In the genomic region with DNA sequence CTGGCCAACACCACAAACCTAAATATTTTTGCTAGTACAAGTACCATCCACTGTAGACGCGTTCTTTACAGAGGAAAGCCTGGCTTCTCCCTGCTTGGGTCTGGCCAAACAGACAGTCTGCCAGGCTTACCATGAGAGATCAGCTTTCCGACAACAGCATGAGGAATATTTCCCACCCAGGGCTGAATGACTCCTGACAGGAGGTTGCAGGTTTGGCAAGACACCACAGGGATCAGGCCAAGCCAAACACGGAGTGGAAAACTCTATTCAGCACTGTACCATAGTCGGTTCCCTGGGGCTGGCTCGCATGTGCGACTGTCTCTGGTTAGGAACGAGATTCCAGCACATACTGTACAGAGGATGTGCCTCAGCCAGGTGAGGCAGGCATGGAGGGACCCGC, we compare ENCODE assay signal across 10 mouse cellular contexts.
A peak's percentile ranks its signal among the peaks of the same experiment; 100 is the strongest.
DNase-seq lines count a peak whose midpoint lies in the region; ATAC-seq lines count a peak whose summit lies in the region.
"Had no signal": no experiment of that assay in that cellular context is flagged by ENCODE, and none has a peak within 500 bp of the region (broad histone marks: within the 10 kb centered on the region; RNA-seq: fewer than 3 reads in every experiment).

No protein-coding gene starts in this region.

- peak; percentile 59; the same call in 1 of the 2 replicates for ATAC-seq in embryonic facial prominence, embryonic 13.5 days (ENCODE audit: insufficient number of reproducible peaks, insufficient read depth, low FRiP score, low TSS enrichment, low read depth)
- 0 out of 2 replicates have a peak, but pooled peaks have one; percentile 4 for ATAC-seq in lung, embryonic 16.5 days (ENCODE audit: low read depth)
- peak; percentile 65; the same call in 1 of the 2 replicates for ATAC-seq in heart, embryonic 11.5 days (replicated peaks; ENCODE audit: insufficient number of reproducible peaks, low FRiP score, low TSS enrichment)
- ATAC-seq: forebrain, embryonic 15.5 days had no signal

- DNase-seq in embryonic facial prominence, embryonic 10.5 days (ENCODE audit: low spot score) = no peak
- no peak for DNase-seq in lung, postnatal 14 days
- peak; percentile 19 for DNase-seq in lung, postnatal 36 days
- no peak for DNase-seq in left cerebral cortex, postnatal 36 days (ENCODE audit: low spot score in 2 of 2)
- no peak for DNase-seq in spleen, postnatal 36 days (ENCODE audit: low spot score in 2 of 2)
- DNase-seq: lung, embryonic 14.5 days had no signal

- H3K9me3 ChIP-seq in embryonic facial prominence, embryonic 13.5 days = peaks cover 6% of the 10 kb centered on the region; the same call in 1 of the 2 replicates
- H3K9me3 ChIP-seq in embryonic facial prominence, embryonic 10.5 days = peaks cover 8% of the 10 kb centered on the region; the same call in 1 of the 2 replicates
- H3K9me3 ChIP-seq in lung, embryonic 16.5 days (ENCODE audit: control insufficient read depth, low read length) = peaks cover 4% of the 10 kb centered on the region
- H3K9me3 ChIP-seq in heart, embryonic 11.5 days (replicated peaks; ENCODE audit: control insufficient read depth, low read length) = no peaks in the 10 kb centered on the region
- H3K9me3 ChIP-seq: forebrain, embryonic 15.5 days had no signal

- no peak overlapping the region for H3K4me3 ChIP-seq in embryonic facial prominence, embryonic 13.5 days
- H3K4me3 ChIP-seq in embryonic facial prominence, embryonic 10.5 days = no peak overlapping the region
- H3K4me3 ChIP-seq in lung, embryonic 16.5 days (ENCODE audit: low read length) = no peak overlapping the region
- no peak overlapping the region for H3K4me3 ChIP-seq in heart, embryonic 11.5 days (ENCODE audit: low read depth, low read length)
- H3K4me3 ChIP-seq: forebrain, embryonic 15.5 days had no signal

- H3K4me1 ChIP-seq in embryonic facial prominence, embryonic 13.5 days = peaks cover 6% of the 10 kb centered on the region; the same call in 1 of the 2 replicates
- no peaks in the 10 kb centered on the region for H3K4me1 ChIP-seq in embryonic facial prominence, embryonic 10.5 days
- no peaks in the 10 kb centered on the region for H3K4me1 ChIP-seq in lung, embryonic 16.5 days (replicated peaks; ENCODE audit: control insufficient read depth, insufficient read depth, low read length)
- H3K4me1 ChIP-seq in heart, embryonic 11.5 days (ENCODE audit: control insufficient read depth, insufficient read depth, low read length) = no peaks in the 10 kb centered on the region
- H3K4me1 ChIP-seq: forebrain, embryonic 15.5 days had no signal

- H3K36me3 ChIP-seq in embryonic facial prominence, embryonic 13.5 days = no peaks in the 10 kb centered on the region
- no peaks in the 10 kb centered on the region for H3K36me3 ChIP-seq in embryonic facial prominence, embryonic 10.5 days (replicated peaks)
- no peaks in the 10 kb centered on the region for H3K36me3 ChIP-seq in lung, embryonic 16.5 days (ENCODE audit: control insufficient read depth, insufficient read depth, low read length)
- H3K36me3 ChIP-seq in heart, embryonic 11.5 days (ENCODE audit: control insufficient read depth, insufficient read depth, low read length) = no peaks in the 10 kb centered on the region
- H3K36me3 ChIP-seq: forebrain, embryonic 15.5 days had no signal

- H3K27ac ChIP-seq in embryonic facial prominence, embryonic 13.5 days = peak overlapping the region; percentile 76
- H3K27ac ChIP-seq in embryonic facial prominence, embryonic 10.5 days (replicated peaks) = no peak overlapping the region
- H3K27ac ChIP-seq in lung, embryonic 16.5 days (ENCODE audit: low read length) = no peak overlapping the region
- H3K27ac ChIP-seq in heart, embryonic 11.5 days (ENCODE audit: low read depth, low read length) = no peak overlapping the region
- H3K27ac ChIP-seq: forebrain, embryonic 15.5 days had no signal

- intact Hi-C loops in left cerebral cortex, postnatal 36 days (cut with DNase I) = no loop called here

- 63% methylated on average over 9 of the region's 9 CpGs for WGBS in embryonic facial prominence, embryonic 13.5 days
- WGBS in embryonic facial prominence, embryonic 10.5 days = 83% methylated on average over 9 of the region's 9 CpGs
- 68% methylated on average over 9 of the region's 9 CpGs for WGBS in lung, embryonic 16.5 days
- 67% methylated on average over 9 of the region's 9 CpGs for WGBS in heart, embryonic 11.5 days (ENCODE audit: insufficient replicate concordance)

- no peaks in the 10 kb centered on the region for H3K27me3 ChIP-seq in embryonic facial prominence, embryonic 13.5 days
- no peaks in the 10 kb centered on the region for H3K27me3 ChIP-seq in embryonic facial prominence, embryonic 10.5 days (replicated peaks; ENCODE audit: low read depth, poor library complexity, severe bottlenecking)
- H3K27me3 ChIP-seq in lung, embryonic 16.5 days (ENCODE audit: control insufficient read depth, insufficient read depth, low read depth, low read length) = no peaks in the 10 kb centered on the region
- H3K27me3 ChIP-seq in heart, embryonic 11.5 days (ENCODE audit: control insufficient read depth, insufficient read depth, low read length) = no peaks in the 10 kb centered on the region
- H3K27me3 ChIP-seq: forebrain, embryonic 15.5 days had no signal

- no peak overlapping the region for H3K9ac ChIP-seq in embryonic facial prominence, embryonic 13.5 days
- H3K9ac ChIP-seq in lung, embryonic 16.5 days (ENCODE audit: low read length) = no peak overlapping the region
- H3K9ac ChIP-seq in heart, embryonic 11.5 days (ENCODE audit: low read depth, low read length) = no peak overlapping the region
- H3K9ac ChIP-seq: forebrain, embryonic 15.5 days; lung, embryonic 14.5 days had no signal

- H3K4me2 ChIP-seq in embryonic facial prominence, embryonic 13.5 days = no peak overlapping the region
- H3K4me2 ChIP-seq in lung, embryonic 16.5 days (ENCODE audit: low read depth, low read length) = no peak overlapping the region
- no peak overlapping the region for H3K4me2 ChIP-seq in heart, embryonic 11.5 days
- H3K4me2 ChIP-seq: forebrain, embryonic 15.5 days; lung, embryonic 14.5 days had no signal

Comparison
In these comparisons a context has a peak if more than half of its experiments do, and no peak if none do; other contexts are left out.
1. ATAC-seq: peak in every context shown above with its lines; median percentile 65 in heart, embryonic 11.5 days; 59 in embryonic facial prominence, embryonic 13.5 days; 4 in lung, embryonic 16.5 days.